Mouse (Mus musculus): ENCODE measurements around the gene BC005624.
"Not testable (repeated sequence)": the region's sequence is repeated elsewhere in the genome, so short reads cannot be mapped to it uniquely, and the experiment has no call there.

BC005624 gene

DNA sequence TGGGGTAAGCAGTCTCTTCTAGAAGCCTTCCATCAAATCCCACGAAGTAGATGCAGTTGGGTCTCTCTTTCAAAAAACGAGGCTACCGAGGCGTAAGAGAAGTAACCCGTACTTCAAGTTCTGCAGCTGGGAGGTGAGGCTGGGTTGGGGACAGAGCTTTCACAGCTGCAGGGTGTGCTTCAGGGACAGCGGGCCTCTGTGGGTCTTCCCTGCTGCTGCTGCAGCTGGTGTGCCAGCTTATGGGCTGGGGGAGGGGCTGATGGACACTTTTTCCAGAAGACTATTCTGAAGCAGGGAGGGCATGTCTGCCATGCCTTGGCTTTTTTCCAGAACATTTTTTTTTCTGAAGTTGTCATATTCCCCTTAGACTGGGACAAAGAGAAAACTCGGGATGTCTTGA lies 1.0 kb upstream of the BC005624 start:
- no peak for DNase-seq (ENCODE audit: low read depth, low spot score)

DNA sequence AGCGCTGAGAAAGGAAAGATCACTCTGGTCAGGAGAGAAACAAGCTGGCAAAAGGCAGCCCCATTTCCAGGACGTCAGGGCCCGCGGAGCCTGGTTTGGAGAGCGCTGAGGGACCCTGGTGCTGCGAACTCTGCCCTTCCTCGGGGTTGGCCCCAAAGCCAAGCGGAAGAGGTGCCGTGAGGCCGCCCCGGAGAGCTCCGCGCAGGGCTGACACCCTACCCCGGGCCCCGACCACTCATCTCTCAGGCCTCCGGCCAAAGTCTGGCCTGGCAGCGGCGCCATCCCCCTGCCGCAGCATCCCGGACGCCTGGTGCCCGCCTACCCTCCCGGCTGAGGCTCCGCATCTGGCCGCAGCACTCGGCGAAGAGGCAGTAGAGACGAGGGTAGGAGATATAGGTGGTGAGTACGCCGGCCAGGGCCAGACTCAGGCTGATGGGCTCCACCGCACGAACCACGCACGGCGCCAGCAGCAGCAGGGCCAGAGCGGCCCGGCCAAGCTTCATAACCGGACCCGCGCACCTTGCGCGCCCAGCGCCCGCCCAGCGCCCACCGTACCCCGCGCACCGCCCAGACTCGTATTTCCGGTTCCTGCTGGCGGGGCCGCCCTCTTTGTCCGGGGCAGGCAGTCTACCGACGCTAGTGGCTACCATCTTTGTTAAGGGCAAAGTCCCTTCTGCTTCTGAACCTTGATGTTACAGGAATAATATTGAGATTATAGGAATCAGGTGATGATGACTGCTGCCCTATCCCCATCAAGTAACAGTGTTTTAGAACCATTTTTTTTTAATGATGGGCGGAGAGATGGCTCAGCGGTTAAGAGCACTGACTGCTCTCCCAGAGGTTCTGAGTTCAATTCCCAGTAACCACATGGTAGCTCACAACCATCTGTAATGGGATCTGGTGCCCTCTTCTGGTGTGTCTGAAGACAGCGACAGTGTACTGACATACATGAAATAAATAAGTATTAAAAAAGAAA lies 14.4 kb downstream of the BC005624 start, which contains the start of gene Tor1a:
Gene Tor1a, minus strand, starts transcription at position 582 of the 976 bp plus-strand sequence.
- DNase-seq (ENCODE audit: low read depth, low spot score), result peak; percentile 94

DNA sequence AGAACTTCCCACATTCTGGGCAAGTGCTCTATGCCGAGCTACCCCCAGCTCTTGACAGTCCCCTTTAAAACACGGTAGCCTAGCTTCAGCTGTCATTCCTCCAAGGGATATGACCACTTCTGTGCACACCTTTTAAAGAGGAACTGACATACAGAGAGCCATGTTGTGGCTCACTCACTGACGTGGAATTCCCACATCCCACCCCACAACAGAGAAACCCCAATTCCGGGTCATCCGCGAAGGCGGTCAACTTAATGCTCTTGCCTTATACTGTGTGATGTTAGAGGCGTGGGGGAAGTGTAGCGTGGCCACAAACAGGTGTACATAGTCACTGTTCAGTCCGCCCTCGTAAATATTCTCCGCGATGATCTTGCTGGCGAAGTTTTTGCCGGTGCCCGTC lies 15.2 kb downstream of the BC005624 start:
- no peak for DNase-seq (ENCODE audit: low read depth, low spot score)

DNA sequence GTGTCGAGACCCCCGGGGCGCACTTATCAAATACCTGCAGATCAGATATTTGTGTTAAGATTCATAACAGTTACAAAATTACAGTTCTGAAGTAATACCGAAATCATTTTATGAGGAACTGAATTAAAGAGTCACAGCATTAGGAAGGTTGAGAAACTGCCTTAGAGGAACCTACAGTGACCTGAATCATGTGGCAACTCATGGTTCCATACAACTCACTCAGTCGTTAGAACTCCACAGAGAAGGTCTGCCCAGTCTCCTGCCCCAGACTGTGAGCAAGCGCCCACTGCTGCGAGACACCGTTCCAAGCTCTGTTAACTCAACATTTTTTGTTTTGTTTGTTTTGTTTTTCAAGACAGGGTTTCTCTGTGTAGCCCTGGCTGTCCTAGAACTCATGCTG lies 16.4 kb downstream of the BC005624 start:
- no peak for DNase-seq (ENCODE audit: low read depth, low spot score)

DNA sequence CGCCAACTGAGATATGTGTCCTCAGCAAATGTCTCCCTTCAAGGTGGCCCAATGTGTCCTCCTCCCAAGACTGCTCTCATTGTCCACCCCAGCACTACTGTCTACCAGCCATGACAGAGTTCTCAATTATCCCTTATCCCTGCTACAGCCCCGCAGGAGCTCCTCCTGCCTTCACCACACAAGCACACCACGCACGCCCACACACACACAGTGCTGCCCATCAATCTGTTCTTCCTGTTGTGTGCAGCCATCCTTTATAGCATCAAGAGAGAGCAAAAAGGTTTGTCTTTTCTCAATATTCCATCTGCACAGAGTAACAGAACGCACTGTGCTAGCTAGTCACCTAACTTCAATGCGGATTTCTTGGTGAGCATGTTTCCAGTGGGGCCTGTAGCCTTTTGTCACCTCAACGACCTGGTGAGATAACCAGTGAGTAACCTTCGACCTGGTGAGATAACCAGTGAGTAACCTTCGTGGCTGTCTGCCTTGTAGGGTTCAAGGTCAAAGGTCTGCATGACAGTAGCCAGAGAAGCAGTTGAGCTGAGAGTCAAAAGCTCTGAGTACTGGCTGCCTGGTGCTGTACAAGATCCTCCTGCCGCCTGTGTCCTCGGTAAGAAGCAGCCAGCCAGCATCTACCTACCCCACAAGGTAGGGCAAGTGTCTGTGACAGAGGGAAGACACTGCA lies 19.3 kb downstream of the BC005624 start:
- DNase-seq (ENCODE audit: low read depth, low spot score), result no peak

DNA sequence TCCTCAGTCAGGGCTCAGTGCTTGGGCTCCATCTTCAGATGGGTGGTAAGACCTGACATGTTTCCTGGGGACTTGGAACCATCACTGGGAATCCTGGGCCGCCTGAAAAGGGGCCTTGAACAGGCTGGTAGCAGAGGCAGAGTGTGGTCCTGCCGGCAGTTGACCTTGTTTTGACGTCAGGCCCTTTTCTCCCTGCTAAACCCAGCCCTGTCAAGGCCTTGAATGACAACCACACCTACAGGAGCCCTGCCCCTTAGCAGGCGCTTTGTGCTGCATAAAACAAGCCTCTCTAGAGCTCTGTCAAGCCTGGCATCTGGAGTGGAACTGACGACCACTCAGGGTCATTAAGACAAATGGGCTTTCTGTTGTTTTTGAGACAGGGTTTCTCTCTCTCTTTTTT lies 22.1 kb downstream of the BC005624 start:
- DNase-seq (ENCODE audit: low read depth, low spot score), result peak; percentile 39

DNA sequence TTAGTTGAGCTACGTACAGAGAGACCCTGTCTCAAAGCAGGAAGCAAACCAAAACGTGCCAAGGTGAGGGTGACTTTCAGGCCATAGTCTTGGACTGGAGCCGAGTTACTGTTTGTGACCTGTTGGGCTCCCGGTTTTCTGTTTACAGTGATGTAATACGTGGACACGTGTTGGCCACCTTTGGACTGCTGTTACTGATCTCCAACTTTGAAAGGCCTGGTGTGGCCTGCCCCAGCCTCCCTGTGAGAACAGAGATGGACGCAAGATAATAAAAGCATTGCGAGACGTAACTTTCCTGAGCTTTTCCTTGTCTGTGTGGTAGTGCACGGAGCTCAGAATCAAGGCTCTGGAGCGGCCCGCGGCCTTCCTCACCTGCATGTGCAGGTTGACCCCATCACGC lies 23.3 kb downstream of the BC005624 start:
- no peak for DNase-seq (ENCODE audit: low read depth, low spot score)

DNA sequence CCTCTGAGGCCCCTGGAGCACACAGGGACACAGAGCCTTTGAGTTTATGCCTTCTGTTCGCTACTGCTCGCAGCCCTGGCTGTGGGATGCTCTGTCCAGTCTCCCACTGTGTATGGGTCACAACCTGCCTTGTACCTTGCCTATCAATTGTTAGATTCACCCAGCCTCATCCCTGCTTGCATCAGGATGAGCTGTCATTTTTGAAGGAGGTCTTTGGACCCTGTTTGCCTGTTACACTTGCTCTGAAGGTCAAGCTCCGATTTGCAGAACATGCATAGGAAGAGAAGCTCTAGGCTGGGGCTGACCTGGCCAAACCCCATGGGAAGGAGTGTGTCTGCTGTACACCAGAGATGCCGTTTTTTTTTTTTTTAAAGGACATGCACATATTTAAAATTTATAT lies 24.5 kb downstream of the BC005624 start:
- DNase-seq (ENCODE audit: low read depth, low spot score), result no peak

DNA sequence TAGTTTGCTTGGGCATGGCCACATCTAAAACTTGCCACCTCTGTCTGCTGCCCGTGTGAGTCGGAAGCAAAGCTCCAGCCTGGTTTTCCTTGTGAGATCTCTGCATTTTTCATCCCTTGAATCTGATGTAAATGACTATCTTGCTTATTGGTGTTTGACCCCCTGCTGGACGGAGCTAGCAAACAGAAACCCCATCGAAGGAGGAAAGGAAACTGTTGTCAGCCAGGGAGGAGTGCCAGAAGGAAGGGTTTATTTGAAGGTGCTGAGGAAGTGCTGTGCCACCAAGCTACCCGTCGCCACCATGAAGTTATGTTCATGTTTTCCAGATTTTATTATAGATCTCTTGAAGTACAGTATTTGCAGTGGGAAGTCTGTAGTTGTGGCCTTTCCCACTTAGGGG lies 27.2 kb downstream of the BC005624 start:
- no peak for DNase-seq (ENCODE audit: low read depth, low spot score)

DNA sequence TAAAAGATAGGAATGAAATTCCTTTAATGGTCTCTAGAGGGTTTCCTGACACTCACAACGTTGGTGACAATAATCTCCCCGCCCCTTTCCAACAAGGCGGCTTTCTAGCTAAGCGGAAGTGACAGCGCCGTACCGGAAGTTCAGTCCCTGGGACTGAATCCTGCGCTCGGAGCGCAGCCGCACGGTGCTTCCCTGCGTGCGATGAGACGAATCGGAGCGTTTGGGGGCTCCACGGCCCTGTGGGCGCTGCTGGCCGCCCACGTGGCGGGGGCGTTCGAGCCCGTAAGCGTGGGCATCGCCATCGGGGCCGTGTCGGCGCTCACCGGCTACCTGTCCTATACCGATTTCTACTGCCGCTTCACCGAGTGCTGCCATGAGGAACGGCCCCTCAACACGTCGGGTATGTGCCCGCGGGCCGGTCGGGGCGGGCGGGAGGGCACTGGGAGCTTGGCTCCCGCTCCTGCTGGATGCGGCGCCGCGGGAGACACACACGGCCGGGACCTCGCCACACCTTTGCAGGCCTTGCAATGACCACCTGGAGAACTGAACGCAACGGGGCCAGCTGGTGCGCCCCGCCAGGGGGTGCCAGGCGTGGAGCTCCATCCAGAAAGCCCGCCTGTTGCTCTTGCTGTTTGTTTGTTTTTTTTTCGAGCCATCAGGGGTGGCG lies 29.0 kb downstream of the BC005624 start, which contains the start of gene Tor1b:
Gene Tor1b, plus strand, starts transcription at position 136 of the 667 bp plus-strand sequence.
- DNase-seq (ENCODE audit: low read depth, low spot score), result peak; percentile 98

DNA sequence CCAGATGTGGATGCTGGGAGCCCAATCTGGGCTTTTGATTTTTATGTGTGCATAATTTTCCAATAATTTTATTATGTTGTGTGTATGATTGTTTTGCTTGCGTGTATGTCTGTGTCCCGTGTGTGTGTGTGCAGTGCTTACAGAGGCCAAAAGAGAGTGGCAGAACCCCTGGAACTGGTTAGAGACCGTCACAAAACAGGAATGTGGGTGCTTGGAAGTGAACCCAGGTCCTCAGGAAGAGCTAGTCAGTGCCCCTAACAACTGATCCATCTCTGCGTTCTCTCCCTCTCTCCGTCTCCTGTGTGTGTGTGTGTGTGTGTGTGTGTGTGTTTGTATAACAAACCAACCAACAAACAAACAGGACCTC lies 29.6 kb downstream of the BC005624 start:
- no peak for DNase-seq (ENCODE audit: low read depth, low spot score)

DNA sequence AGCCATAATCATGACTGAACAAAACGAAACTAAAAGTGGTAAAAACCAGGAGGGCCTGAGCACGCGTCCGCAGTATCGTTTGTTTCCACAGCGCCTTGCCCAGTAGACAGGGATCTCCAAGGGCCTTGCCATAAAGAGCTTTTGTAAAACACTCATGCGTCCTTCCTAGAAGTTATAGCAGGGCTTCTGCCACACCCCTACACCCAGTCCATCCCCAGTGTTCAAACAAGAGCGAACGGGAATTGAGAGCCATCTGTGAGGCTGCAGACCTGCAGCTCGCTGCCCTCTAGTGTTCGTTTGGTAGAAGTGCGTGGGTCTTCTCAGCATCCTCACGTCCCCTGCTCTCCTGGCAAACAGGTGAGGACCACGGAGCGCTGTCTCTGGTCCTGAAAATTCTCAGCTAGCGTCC lies 39.4 kb downstream of the BC005624 start:
- peak; percentile 98 for DNase-seq (ENCODE audit: low read depth, low spot score)

DNA sequence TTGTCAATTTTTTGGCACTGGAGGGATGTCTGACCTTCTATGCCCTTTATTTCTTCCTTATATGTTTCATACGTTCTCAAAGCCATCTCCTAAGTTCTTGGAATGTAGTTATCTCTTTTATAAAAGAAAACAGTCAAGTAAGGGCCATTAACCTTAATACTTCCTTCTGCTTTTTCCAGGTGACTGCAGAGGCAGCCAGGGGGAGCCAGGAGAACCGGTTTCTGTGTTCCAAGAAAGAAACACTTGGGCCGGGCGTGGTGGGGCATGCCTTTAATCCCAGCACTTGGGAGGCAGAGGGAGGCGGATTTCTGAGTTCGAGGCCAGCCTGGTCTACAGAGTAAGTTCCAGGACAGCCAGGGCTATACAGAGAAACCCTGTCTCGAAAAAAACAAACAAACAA lies 39.9 kb downstream of the BC005624 start:
- DNase-seq (ENCODE audit: low read depth, low spot score), result peak; percentile 50

DNA sequence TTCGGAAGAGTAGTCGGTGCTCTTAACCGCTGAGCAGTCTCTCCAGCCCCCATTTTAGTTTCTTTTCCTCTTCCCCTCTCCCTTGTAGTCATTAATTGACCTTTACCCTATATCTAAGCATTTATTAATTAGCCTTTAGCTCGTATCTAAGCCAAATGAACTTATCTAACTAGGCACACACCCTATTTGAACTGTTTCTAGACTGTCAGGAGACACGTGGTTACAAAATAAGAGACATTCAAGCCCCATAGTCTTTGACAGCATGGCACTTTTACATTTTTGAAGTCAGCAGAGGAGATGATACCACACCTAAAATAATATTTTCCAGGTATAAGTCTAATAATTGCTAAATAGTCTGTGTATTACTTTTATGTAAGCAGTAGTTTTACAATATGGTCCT lies 40.4 kb downstream of the BC005624 start:
- DNase-seq (ENCODE audit: low read depth, low spot score), result no peak

DNA sequence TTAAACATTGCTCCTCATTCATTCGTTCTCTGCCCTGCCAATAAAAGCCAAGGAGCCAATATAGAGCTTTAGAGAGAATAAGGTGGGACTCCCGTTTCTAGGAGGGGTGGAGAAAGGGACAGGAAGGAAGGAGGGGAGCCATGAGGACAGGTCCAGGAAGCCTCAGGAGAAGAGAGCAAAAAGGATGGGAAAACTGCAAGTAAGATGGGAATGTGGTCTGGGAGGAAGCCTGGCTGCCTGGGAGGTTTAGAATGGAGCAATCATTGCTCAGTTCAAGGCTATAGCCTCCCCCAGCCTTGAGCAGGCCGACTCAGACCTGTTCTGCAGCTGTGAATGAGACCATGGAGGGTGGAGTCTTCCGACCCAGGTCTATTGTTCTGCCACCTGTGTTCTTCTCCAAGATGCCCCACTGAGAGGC lies 43.4 kb downstream of the BC005624 start:
- DNase-seq (ENCODE audit: low read depth, low spot score), result peak; percentile 98

DNA sequence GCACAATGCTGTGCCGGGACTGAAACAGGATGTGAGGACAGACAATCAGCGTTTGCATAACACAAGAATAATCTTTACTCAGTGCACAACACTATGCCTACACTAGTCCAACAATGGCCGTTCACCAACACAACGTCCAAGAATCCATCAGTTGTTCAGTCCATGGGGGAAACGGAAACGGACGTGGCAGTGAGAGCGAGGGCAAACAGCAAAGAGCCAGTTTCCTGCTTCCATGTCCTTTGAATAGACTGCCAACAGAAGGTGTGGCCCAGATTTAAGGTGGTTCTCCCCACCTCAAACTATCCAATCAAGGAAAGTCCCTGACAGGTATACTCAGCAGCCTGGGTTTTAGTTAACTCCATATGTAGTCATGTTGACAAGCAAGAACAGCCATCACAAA lies 44.3 kb downstream of the BC005624 start:
- DNase-seq (ENCODE audit: low read depth, low spot score), result peak; percentile 80

DNA sequence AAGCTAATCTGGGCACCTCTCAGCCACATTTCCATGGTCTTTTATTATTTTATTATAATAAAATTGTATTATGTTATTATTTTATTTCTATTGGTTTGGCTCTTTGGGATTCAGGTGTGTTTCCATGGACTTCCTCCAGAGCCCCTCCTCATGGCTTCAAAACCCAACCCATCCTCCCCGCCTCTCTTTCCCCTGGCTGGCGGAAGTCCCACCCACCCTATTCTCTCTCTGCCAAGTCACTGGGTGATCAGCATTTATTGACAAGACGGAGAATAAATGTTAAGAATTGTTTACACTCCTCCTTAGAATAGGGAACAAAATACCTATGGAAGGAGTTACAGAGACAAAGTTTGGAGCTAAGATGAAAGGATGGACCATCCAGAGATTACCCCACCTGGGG lies 45.2 kb downstream of the BC005624 start:
- peak; percentile 64 for DNase-seq (ENCODE audit: low read depth, low spot score)

DNA sequence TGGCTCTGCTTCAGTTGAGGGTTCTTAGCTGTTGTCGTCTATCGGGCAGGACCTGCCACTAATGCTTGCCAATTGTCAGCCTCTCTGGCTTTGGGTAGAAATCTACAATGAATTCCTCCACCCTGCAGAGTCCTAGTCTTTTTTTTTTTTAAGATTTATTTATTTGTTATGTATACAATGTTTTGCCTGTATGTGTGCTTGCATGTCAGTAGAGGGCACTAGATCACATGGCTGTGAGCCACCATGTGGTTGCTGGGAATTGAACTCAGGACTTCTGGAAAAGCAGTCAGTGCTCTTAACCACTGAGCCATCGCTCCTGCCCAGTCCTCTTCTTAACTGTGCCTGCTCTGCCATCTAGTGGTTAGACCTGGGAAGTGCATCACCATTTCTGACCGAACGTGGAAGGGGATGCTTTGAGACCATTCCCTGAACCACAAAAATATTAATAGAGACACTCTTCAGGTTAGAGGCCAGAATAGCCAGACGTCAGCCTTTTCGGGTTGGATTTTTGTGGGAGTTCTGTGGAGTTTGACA lies 48.0 kb downstream of the BC005624 start:
- peak; percentile 90 for DNase-seq (ENCODE audit: low read depth, low spot score)

DNA sequence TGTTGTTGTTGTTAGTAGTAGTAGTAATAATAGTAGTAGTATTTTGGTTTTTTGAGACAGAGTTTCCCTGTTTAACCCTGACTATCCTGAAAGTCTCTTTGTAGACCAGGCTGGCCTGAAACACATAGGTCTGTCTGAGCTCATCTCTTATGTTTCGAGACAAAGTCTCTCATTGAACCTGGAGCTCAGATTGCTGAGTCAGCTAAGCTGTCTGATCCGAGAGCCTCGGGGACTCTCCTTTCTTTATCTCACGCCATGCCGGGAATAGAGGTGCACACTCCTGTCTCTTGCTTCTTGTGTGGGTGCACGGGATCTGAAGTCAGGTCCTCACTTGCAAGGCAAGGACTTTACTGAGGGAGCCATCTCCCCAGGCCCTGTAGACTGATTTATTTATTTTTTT lies 49.0 kb downstream of the BC005624 start:
- no peak for DNase-seq (ENCODE audit: low read depth, low spot score)

DNA sequence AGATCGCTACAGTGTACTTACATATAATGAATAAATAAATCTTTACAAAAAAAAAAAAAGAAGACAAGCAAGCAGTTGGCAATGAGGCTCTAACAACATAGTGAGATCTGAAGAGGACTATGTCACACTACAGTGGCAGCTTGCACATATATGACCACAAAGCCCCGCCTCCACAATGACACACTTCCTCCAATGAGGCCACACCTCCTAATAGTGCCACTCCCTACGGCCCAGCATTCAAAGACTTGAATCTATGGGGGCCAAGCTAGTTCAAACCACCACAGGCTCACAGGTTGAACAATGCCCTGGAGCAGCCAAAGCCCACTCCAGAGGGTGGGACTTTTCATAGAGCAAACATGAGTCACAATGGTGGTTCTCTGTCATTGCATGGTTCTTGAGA lies 50.1 kb downstream of the BC005624 start:
- DNase-seq (ENCODE audit: low read depth, low spot score), result peak; percentile 85

DNA sequence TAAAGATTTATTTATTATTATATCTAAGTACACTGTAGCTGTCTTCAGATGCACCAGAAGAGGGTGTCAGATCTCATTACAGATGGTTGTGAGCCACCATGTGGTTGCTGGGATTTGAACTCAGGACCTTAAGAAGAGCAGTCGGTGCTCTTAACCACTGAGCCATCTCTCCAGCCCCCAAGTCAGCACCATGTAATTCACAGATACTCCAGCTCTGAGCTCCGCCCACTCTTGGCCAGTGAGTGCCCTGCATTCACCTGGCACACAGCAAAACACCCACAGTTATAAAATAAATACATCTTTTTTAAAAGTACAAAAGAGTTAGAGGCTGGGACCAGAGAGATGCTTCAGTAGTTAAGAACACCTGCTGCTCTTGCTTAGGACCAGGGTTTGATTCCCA lies 51.2 kb downstream of the BC005624 start:
- not testable (repeated sequence) for DNase-seq (ENCODE audit: low read depth, low spot score)

DNA sequence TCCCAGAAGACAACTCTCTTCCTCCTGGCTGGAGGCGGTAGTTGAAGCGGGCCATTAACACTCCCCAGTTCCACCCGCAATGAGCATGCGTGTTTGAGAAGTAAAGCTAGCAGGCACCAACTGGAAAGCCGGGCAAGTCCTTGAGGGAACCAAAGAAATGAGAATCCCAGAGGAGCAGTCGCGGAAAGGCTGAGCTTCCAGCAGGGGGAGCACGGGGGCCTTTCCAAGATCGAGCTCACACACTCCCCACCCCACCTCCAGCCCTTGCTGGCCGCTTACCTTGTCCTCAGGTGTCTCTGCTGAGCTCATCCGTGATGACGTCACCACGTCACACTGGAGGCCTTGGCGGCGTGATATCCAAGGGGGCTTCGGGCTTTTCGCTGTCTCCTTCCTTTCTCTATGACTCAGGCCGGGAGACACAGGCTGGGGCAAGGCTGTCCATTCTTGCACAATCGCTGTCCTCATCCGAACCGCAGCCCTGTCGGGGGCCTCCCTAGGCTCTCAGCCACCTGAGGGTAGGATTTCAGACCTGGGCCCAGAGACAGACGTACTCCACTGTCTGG lies 52.4 kb downstream of the BC005624 start, which contains the start of gene Ptges:
Gene Ptges, minus strand, starts transcription at position 381 of the 563 bp plus-strand sequence.
- DNase-seq (ENCODE audit: low read depth, low spot score), result peak; percentile 94
